8 mouse cellular contexts compared by ENCODE assay signal in genomic region chr7:37338067-37338501, GRCm38 (mm10).
DNase-seq lines count a peak whose midpoint lies in the region; ATAC-seq and TF ChIP-seq lines count a peak whose summit lies in the region.
"Had no signal": no experiment of that assay in that cellular context is flagged by ENCODE, and none has a peak within 500 bp of the region (broad histone marks: within the 10 kb centered on the region; RNA-seq: fewer than 3 reads in every experiment).

No protein-coding gene starts in this region.

- TF ChIP-seq EP300 in lung, postnatal 0 days (IDR thresholded peaks at IDR 0.05) = no peak

- peak overlapping the region; percentile 76 for H3K4me2 ChIP-seq in lung, embryonic 14.5 days
- no peak overlapping the region for H3K4me2 ChIP-seq in lung, postnatal 0 days (replicated peaks; ENCODE audit: low read depth, low read length)
- H3K4me2 ChIP-seq in embryonic facial prominence, embryonic 13.5 days = peak overlapping the region; percentile 73
- peak overlapping the region; percentile 13; the same call in 1 of the 2 replicates for H3K4me2 ChIP-seq in hindbrain, embryonic 13.5 days
- H3K4me2 ChIP-seq in neural tube, embryonic 12.5 days (replicated peaks) = peak overlapping the region; percentile 62

- no peak overlapping the region for H3K4me3 ChIP-seq in lung, embryonic 14.5 days (ENCODE audit: low read depth, low read length)
- no peak overlapping the region for H3K4me3 ChIP-seq in lung, postnatal 0 days (ENCODE audit: low read depth, low read length)
- peak overlapping the region; percentile 43; the same call in 1 of the 2 replicates for H3K4me3 ChIP-seq in embryonic facial prominence, embryonic 13.5 days
- no peak overlapping the region for H3K4me3 ChIP-seq in hindbrain, embryonic 13.5 days
- no peak overlapping the region for H3K4me3 ChIP-seq in neural tube, embryonic 12.5 days
- H3K4me3 ChIP-seq in thymus, adult 2 months (ENCODE audit: control insufficient read depth, insufficient read depth, low read length) = no peak overlapping the region

- H3K4me1 ChIP-seq in lung, embryonic 14.5 days (ENCODE audit: insufficient read depth) = peaks cover 20% of the 10 kb centered on the region; the same call in 1 of the 2 replicates
- H3K4me1 ChIP-seq in lung, postnatal 0 days (ENCODE audit: insufficient read depth, low read depth, low read length) = peaks cover 6% of the 10 kb centered on the region; the same call in 1 of the 2 replicates
- peaks cover 59% of the 10 kb centered on the region for H3K4me1 ChIP-seq in embryonic facial prominence, embryonic 13.5 days
- H3K4me1 ChIP-seq in hindbrain, embryonic 13.5 days (replicated peaks) = peaks cover 60% of the 10 kb centered on the region
- peaks cover 36% of the 10 kb centered on the region for H3K4me1 ChIP-seq in neural tube, embryonic 12.5 days
- no peaks in the 10 kb centered on the region for H3K4me1 ChIP-seq in thymus, adult 2 months (replicated peaks; ENCODE audit: control insufficient read depth, insufficient read depth, low read length)

- 22% methylated on average over 11 of the region's 11 CpGs for WGBS in lung, embryonic 14.5 days
- 34% methylated on average over 11 of the region's 11 CpGs for WGBS in lung, postnatal 0 days
- 8% methylated on average over 11 of the region's 11 CpGs for WGBS in embryonic facial prominence, embryonic 13.5 days
- WGBS in hindbrain, embryonic 13.5 days = 22% methylated on average over 11 of the region's 11 CpGs
- WGBS in neural tube, embryonic 12.5 days = 9% methylated on average over 11 of the region's 11 CpGs
- 45% methylated on average over 11 of the region's 11 CpGs for WGBS in thymus, adult 2 months

- TF ChIP-seq CTCF in lung, embryonic 14.5 days (IDR thresholded peaks at IDR 0.05; ENCODE audit: low read depth) = no peak
- no peak for TF ChIP-seq CTCF in lung, postnatal 0 days (IDR thresholded peaks at IDR 0.05)
- TF ChIP-seq CTCF in thymus, adult 2 months (IDR thresholded peaks at IDR 0.05; ENCODE audit: borderline replicate concordance, control insufficient read depth, extremely low read depth, insufficient read depth, low read length, poor library complexity) = no peak

- H3K9ac ChIP-seq in lung, embryonic 14.5 days = no peak overlapping the region
- H3K9ac ChIP-seq in lung, postnatal 0 days (replicated peaks; ENCODE audit: low read depth) = no peak overlapping the region
- H3K9ac ChIP-seq in embryonic facial prominence, embryonic 13.5 days = peak overlapping the region; percentile 55; the same call in 1 of the 2 replicates
- peak overlapping the region; percentile 71; the same call in 1 of the 2 replicates for H3K9ac ChIP-seq in hindbrain, embryonic 13.5 days
- H3K9ac ChIP-seq in neural tube, embryonic 12.5 days = peak overlapping the region; percentile 22; the same call in 1 of the 2 replicates

- ATAC-seq in lung, embryonic 14.5 days (ENCODE audit: insufficient read depth) = no peak; the same call in 1 of the 2 replicates
- no peak for ATAC-seq in lung, postnatal 0 days
- ATAC-seq in embryonic facial prominence, embryonic 13.5 days (ENCODE audit: insufficient number of reproducible peaks, insufficient read depth, low FRiP score, low TSS enrichment, low read depth) = no peak
- ATAC-seq in hindbrain, embryonic 13.5 days (ENCODE audit: low FRiP score) = no peak
- peak; percentile 17; the same call in 1 of the 2 replicates for ATAC-seq in neural tube, embryonic 12.5 days (ENCODE audit: low FRiP score, low read depth)

- peaks cover 3% of the 10 kb centered on the region; the same call in 1 of the 2 replicates for H3K27me3 ChIP-seq in lung, embryonic 14.5 days (ENCODE audit: insufficient read depth, low read length)
- no peaks in the 10 kb centered on the region for H3K27me3 ChIP-seq in lung, postnatal 0 days (replicated peaks; ENCODE audit: insufficient read depth, low read length)
- H3K27me3 ChIP-seq in embryonic facial prominence, embryonic 13.5 days = peaks cover 37% of the 10 kb centered on the region
- 0 out of 2 replicates have a peak, but pooled peaks cover 9% of the 10 kb centered on the region for H3K27me3 ChIP-seq in hindbrain, embryonic 13.5 days
- H3K27me3 ChIP-seq in neural tube, embryonic 12.5 days (replicated peaks) = no peaks in the 10 kb centered on the region
- H3K27me3 ChIP-seq in thymus, adult 2 months (ENCODE audit: control insufficient read depth, insufficient read depth, low read length) = no peaks in the 10 kb centered on the region

- TF ChIP-seq POLR2A in thymus, adult 2 months (IDR thresholded peaks at IDR 0.05; ENCODE audit: control insufficient read depth, extremely low read depth, insufficient read depth, low read length, poor library complexity) = no peak

- H3K36me3 ChIP-seq in lung, embryonic 14.5 days (ENCODE audit: insufficient read depth) = no peaks in the 10 kb centered on the region
- no peaks in the 10 kb centered on the region for H3K36me3 ChIP-seq in lung, postnatal 0 days (ENCODE audit: insufficient read depth, low read length)
- no peaks in the 10 kb centered on the region for H3K36me3 ChIP-seq in embryonic facial prominence, embryonic 13.5 days
- no peaks in the 10 kb centered on the region for H3K36me3 ChIP-seq in hindbrain, embryonic 13.5 days
- H3K36me3 ChIP-seq in neural tube, embryonic 12.5 days = no peaks in the 10 kb centered on the region
- H3K36me3 ChIP-seq in thymus, adult 2 months (ENCODE audit: control insufficient read depth, insufficient read depth, low read length) = no peaks in the 10 kb centered on the region

- H3K9me3 ChIP-seq in lung, embryonic 14.5 days (ENCODE audit: low read depth, low read length) = no peaks in the 10 kb centered on the region
- no peaks in the 10 kb centered on the region for H3K9me3 ChIP-seq in lung, postnatal 0 days (ENCODE audit: low read length)
- no peaks in the 10 kb centered on the region for H3K9me3 ChIP-seq in embryonic facial prominence, embryonic 13.5 days
- H3K9me3 ChIP-seq in hindbrain, embryonic 13.5 days = no peaks in the 10 kb centered on the region
- no peaks in the 10 kb centered on the region for H3K9me3 ChIP-seq in neural tube, embryonic 12.5 days

- DNase-seq in lung, embryonic 14.5 days = peak; percentile 35
- no peak for DNase-seq in lung, postnatal 0 days (ENCODE audit: low spot score)
- no peak for DNase-seq in c-Kit-positive CD71-positive TER-119-positive erythroid progenitor cells, embryonic 14.5 days (ENCODE audit: low spot score)
- no peak for DNase-seq in thymus, adult 2 months
- DNase-seq: kidney, postnatal 10 days had no signal

- no peak overlapping the region for H3K27ac ChIP-seq in lung, embryonic 14.5 days (ENCODE audit: low read depth)
- H3K27ac ChIP-seq in lung, postnatal 0 days (ENCODE audit: low read length) = no peak overlapping the region
- 0 out of 2 replicates have a peak overlapping the region, but pooled peaks have one; percentile 73 for H3K27ac ChIP-seq in embryonic facial prominence, embryonic 13.5 days
- peak overlapping the region; percentile 85 for H3K27ac ChIP-seq in hindbrain, embryonic 13.5 days
- H3K27ac ChIP-seq in neural tube, embryonic 12.5 days = peak overlapping the region; percentile 32; the same call in 1 of the 2 replicates
- H3K27ac ChIP-seq in thymus, adult 2 months (ENCODE audit: control insufficient read depth, insufficient read depth, low read length) = no peak overlapping the region

Comparison
In these comparisons a context has a peak if more than half of its experiments do, and no peak if none do; other contexts are left out.
1. H3K27ac ChIP-seq: peak in embryonic facial prominence, embryonic 13.5 days (single experiment), hindbrain, embryonic 13.5 days (single experiment) and neural tube, embryonic 12.5 days (single experiment); none in lung, embryonic 14.5 days (single experiment), lung, postnatal 0 days (single experiment) and thymus, adult 2 months (single experiment).
2. H3K9ac ChIP-seq: peak in embryonic facial prominence, embryonic 13.5 days (single experiment), hindbrain, embryonic 13.5 days (single experiment) and neural tube, embryonic 12.5 days (single experiment); none in lung, embryonic 14.5 days (single experiment) and lung, postnatal 0 days (single experiment).